Mouse (Mus musculus) embryonic fibroblast, embryonic 13.5 days (primary cell): ENCODE data around the gene Macrod2.

Experiments used
- CTCF ChIP-seq: IDR thresholded peaks from 2 replicates; pipeline ENCODE4 v1.5.1; 2011; ENCODE audit warnings: mild to moderate bottlenecking, control low read depth, low read length, moderate library complexity, borderline replicate concordance; ENCODE audit not compliant: insufficient read depth
- POLR2A ChIP-seq: IDR thresholded peaks from 2 replicates; pipeline ENCODE4 v1.6.1; 2011; ENCODE audit warnings: low read depth, mild to moderate bottlenecking, control low read depth, low read length, moderate library complexity

DNA sequence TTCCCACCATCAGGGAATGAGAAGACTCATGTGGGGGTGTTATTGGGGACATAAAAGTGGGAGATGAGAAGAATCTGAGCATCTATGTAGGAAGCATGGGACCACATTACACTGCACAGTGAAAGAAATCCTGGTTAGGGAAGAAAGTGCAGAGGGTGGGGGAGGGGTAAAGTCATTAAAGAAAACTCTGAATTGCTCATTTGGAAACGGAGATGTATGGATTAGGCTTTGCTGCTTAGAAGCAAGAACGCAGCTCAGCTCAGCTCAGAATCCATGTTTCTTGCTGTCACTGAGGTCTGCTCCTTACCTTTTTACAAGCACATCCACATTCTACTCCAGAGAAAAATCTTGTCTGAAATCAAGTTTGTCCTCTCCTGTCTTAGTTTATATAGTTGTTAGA lies 444.3 kb downstream of the Macrod2 start:
- TF ChIP-seq POLR2A, result no peak
- TF ChIP-seq CTCF, result no peak
